Mouse (Mus musculus) neural tube, embryonic 11.5 days (tissue): Measurements from ENCODE around the gene Ptprf. TPM values are rescaled to one million over a fixed set of nuclear protein-coding genes. Genes with fewer than 3 reads are reported as not detected.

Source experiments
- ATAC-seq: fragments of 200-750 bp; cut with Nextera tagmentation; 2 replicates; pipeline ENCODE4 v1.8.0; 2017; ENCODE audit warnings: moderate number of reproducible peaks, mild to moderate bottlenecking, moderate TSS enrichment, moderate library complexity; ENCODE audit not compliant: insufficient read depth, low FRiP score, low TSS enrichment
- DNase-seq: peaks from one replicate; pipeline ENCODE4 v3.0.0-alpha.2; 2015; ENCODE audit warnings: low spot score
- H3K27ac ChIP-seq: fragments of 300-500 bp; sonication (generic); 2 replicates; pipeline ENCODE4 v1.5.1; 2014; ENCODE audit warnings: low read depth, mild to moderate bottlenecking, low read length
- H3K27me3 ChIP-seq: fragments of 300-500 bp; sonication (generic); 2 replicates; pipeline ENCODE4 v1.6.1; 2014; ENCODE audit warnings: mild to moderate bottlenecking, low read length, mixed read lengths; ENCODE audit not compliant: control insufficient read depth, insufficient read depth
- H3K36me3 ChIP-seq: fragments of 300-500 bp; sonication (generic); 2 replicates; pipeline ENCODE4 v1.6.1; 2014; ENCODE audit warnings: mild to moderate bottlenecking, low read length, moderate library complexity, mixed read lengths; ENCODE audit not compliant: control insufficient read depth, insufficient read depth
- H3K4me1 ChIP-seq: fragments of 300-500 bp; sonication (generic); 2 replicates; pipeline ENCODE4 v1.6.1; 2014; ENCODE audit warnings: low read length, mixed read lengths; ENCODE audit not compliant: control insufficient read depth, insufficient read depth
- H3K4me2 ChIP-seq: fragments of 300-500 bp; sonication (generic); 2 replicates; pipeline ENCODE4 v1.6.1; 2014; ENCODE audit warnings: low read depth, mild to moderate bottlenecking, moderate library complexity
- H3K4me3 ChIP-seq: fragments of 300-500 bp; sonication (generic); 2 replicates; pipeline ENCODE4 v1.5.1; 2014; ENCODE audit warnings: low read depth, low read length
- H3K9ac ChIP-seq: fragments of 300-500 bp; sonication (generic); 2 replicates; pipeline ENCODE4 v1.6.1; 2014; ENCODE audit warnings: mild to moderate bottlenecking, low read length
- H3K9me3 ChIP-seq: fragments of 300-500 bp; sonication (generic); 2 replicates; pipeline ENCODE4 v1.6.1; 2016; ENCODE audit warnings: low read length; ENCODE audit not compliant: control insufficient read depth
- WGBS: fragments of 180-500 bp; shearing (Covaris S2); extraction: QIAGEN DNeasy Blood & Tissue Kit; methylation state at CpG from one replicate; pipeline ENCODE4 v1.1.7; 2014; 5-methylcytosine and 5-hydroxymethylcytosine counted together
- polyA plus RNA-seq: library from polyadenylated mRNA; unstranded; fragments of >200 nt; fragmentation: Nextera tagmentation; extraction: Ambion mirVana; gene quantifications from 2 replicates; pipeline ENCODE4 v1.2.1, GENCODE M21; 2014

Gene Ptprf
- polyA plus RNA-seq, 1 experiment from 2014 or later, result 80.1 TPM

- DNase-seq (no peak), ATAC-seq (no peak)
- H3K4me2 ChIP-seq, result no peak overlapping the region
- no peak overlapping the region for H3K4me3 ChIP-seq
- no peak overlapping the region for H3K27ac ChIP-seq
- no peaks in the 10 kb centered on the region for H3K9me3 ChIP-seq
- no peaks in the 10 kb centered on the region for H3K4me1 ChIP-seq
- no peak overlapping the region for H3K9ac ChIP-seq
- WGBS, result 100% methylated on average over 1 of the region's 1 CpGs
- H3K27me3 ChIP-seq, result no peaks in the 10 kb centered on the region
- H3K36me3 ChIP-seq, result no peaks in the 10 kb centered on the region
These were observed 19.3 kb upstream of the Ptprf start for GRCm38 (mm10) chr4:118310461-118310860.

GRCm38 (mm10) chr4:118307533-118308263 is 16.5 kb upstream of the Ptprf start:
- H3K36me3 ChIP-seq, result no peaks in the 10 kb centered on the region
- ATAC-seq (no peak), DNase-seq (no peak)
- no peak overlapping the region for H3K27ac ChIP-seq
- H3K9me3 ChIP-seq, result no peaks in the 10 kb centered on the region
- WGBS, result 94% methylated on average over 13 of the region's 13 CpGs
- H3K4me2 ChIP-seq, result no peak overlapping the region
- H3K4me3 ChIP-seq, result no peak overlapping the region
- H3K4me1 ChIP-seq, result no peaks in the 10 kb centered on the region
- no peaks in the 10 kb centered on the region for H3K27me3 ChIP-seq
- H3K9ac ChIP-seq, result no peak overlapping the region

GRCm38 (mm10) chr4:118306113-118306696 is 15.0 kb upstream of the Ptprf start:
- WGBS, result 90% methylated on average over 21 of the region's 21 CpGs
- H3K36me3 ChIP-seq, result no peaks in the 10 kb centered on the region
- no peak overlapping the region for H3K27ac ChIP-seq

GRCm38 (mm10) chr4:118304984-118305383 is 13.8 kb upstream of the Ptprf start:
- DNase-seq (no peak), ATAC-seq (no peak)
- no peak overlapping the region for H3K4me3 ChIP-seq
- H3K4me2 ChIP-seq, result no peak overlapping the region
- WGBS, result 69% methylated on average over 4 of the region's 4 CpGs
- no peaks in the 10 kb centered on the region for H3K27me3 ChIP-seq
- no peaks in the 10 kb centered on the region for H3K4me1 ChIP-seq
- H3K36me3 ChIP-seq, result no peaks in the 10 kb centered on the region
- H3K27ac ChIP-seq, result no peak overlapping the region
- H3K9me3 ChIP-seq, result no peaks in the 10 kb centered on the region
- H3K9ac ChIP-seq, result no peak overlapping the region

More at GRCm38 (mm10) chr4:118306113-118306696, 15.0 kb upstream of the Ptprf start:
- Histone ChIP-seq H3K4me3 (no peak overlapping the region), H3K4me2 (no peak overlapping the region), H3K27me3 (no peaks in the 10 kb centered on the region), H3K9ac (no peak overlapping the region), H3K9me3 (no peaks in the 10 kb centered on the region), H3K4me1 (no peaks in the 10 kb centered on the region)
- DNase-seq, result no peak
- ATAC-seq, result no peak

GRCm38 (mm10) chr4:118297844-118298243 is 6.6 kb upstream of the Ptprf start:
- peaks cover 6% of the 10 kb centered on the region for H3K4me1 ChIP-seq
- no peak overlapping the region for H3K9ac ChIP-seq
- no peak overlapping the region for H3K4me3 ChIP-seq
- WGBS, result 7% methylated on average over 5 of the region's 5 CpGs
- peak; percentile 60 for ATAC-seq
- H3K27me3 ChIP-seq, result no peaks in the 10 kb centered on the region
- H3K27ac ChIP-seq, result peak overlapping the region; percentile 46; the same call in 1 of the 2 replicates
- H3K36me3 ChIP-seq, result no peaks in the 10 kb centered on the region
- H3K9me3 ChIP-seq, result no peaks in the 10 kb centered on the region
- DNase-seq, result peak; percentile 48
- H3K4me2 ChIP-seq, result 0 out of 2 replicates have a peak overlapping the region, but pooled peaks have one; percentile 6

GRCm38 (mm10) chr4:118295651-118296561 is 4.7 kb upstream of the Ptprf start:
- Histone ChIP-seq H3K9ac (no peak overlapping the region), H3K9me3 (no peaks in the 10 kb centered on the region), H3K27ac (0 out of 2 replicates have a peak overlapping the region, but pooled peaks have one; percentile 4), H3K36me3 (no peaks in the 10 kb centered on the region), H3K4me2 (no peak overlapping the region), H3K4me3 (no peak overlapping the region), H3K4me1 (peaks cover 6% of the 10 kb centered on the region), H3K27me3 (no peaks in the 10 kb centered on the region)
- no peak for ATAC-seq
- WGBS, result 67% methylated on average over 17 of the region's 17 CpGs
- no peak for DNase-seq

- Histone ChIP-seq H3K4me1 (peaks cover 6% of the 10 kb centered on the region), H3K27ac (no peak overlapping the region), H3K4me2 (no peak overlapping the region), H3K4me3 (no peak overlapping the region), H3K9me3 (no peaks in the 10 kb centered on the region), H3K36me3 (no peaks in the 10 kb centered on the region), H3K27me3 (no peaks in the 10 kb centered on the region), H3K9ac (no peak overlapping the region)
- ATAC-seq (no peak), DNase-seq (no peak)
- 62% methylated on average over 4 of the region's 4 CpGs for WGBS
These were observed 3.6 kb upstream of the Ptprf start for GRCm38 (mm10) chr4:118294811-118295210.

- no peak overlapping the region for H3K4me2 ChIP-seq
- H3K4me1 ChIP-seq, result peaks cover 14% of the 10 kb centered on the region
- ATAC-seq (no peak), DNase-seq (peak; percentile 85)
- H3K9ac ChIP-seq, result no peak overlapping the region
- H3K36me3 ChIP-seq, result no peaks in the 10 kb centered on the region
- H3K27me3 ChIP-seq, result no peaks in the 10 kb centered on the region
- H3K27ac ChIP-seq, result no peak overlapping the region
- H3K4me3 ChIP-seq, result no peak overlapping the region
- no peaks in the 10 kb centered on the region for H3K9me3 ChIP-seq
- 13% methylated on average over 11 of the region's 11 CpGs for WGBS
These were observed 1.6 kb upstream of the Ptprf start for GRCm38 (mm10) chr4:118292741-118293306.
